Mouse (Mus musculus) liver, embryonic 15.5 days (tissue): ENCODE measurements around the gene Abcf1. TPM values are rescaled to one million over a fixed set of nuclear protein-coding genes. Genes with fewer than 3 reads are reported as not detected.

Experiments used
- ATAC-seq: fragments of 200-750 bp; cut with Nextera tagmentation; 2 replicates; pipeline ENCODE4 v1.8.0; 2017; ENCODE audit warnings: moderate number of reproducible peaks, mild to moderate bottlenecking, moderate library complexity; ENCODE audit not compliant: insufficient read depth
- H3K27ac ChIP-seq: fragments of 300-500 bp; sonication (generic); replicated peaks from 2 replicates; pipeline ENCODE4 v1.5.1; 2015; ENCODE audit warnings: mild to moderate bottlenecking, inconsistent platforms
- H3K27me3 ChIP-seq: fragments of 300-500 bp; sonication (generic); 2 replicates; pipeline ENCODE4 v1.6.1; 2015; ENCODE audit warnings: mild to moderate bottlenecking, inconsistent platforms
- H3K36me3 ChIP-seq: fragments of 300-500 bp; sonication (generic); replicated peaks from 2 replicates; pipeline ENCODE4 v1.6.1; 2015; ENCODE audit warnings: moderate library complexity, mild to moderate bottlenecking, inconsistent platforms
- H3K4me1 ChIP-seq: fragments of 300-500 bp; sonication (generic); replicated peaks from 2 replicates; pipeline ENCODE4 v1.6.1; 2015; ENCODE audit warnings: inconsistent platforms
- H3K4me2 ChIP-seq: fragments of 300-500 bp; sonication (generic); 2 replicates; pipeline ENCODE4 v1.6.1; 2015; ENCODE audit warnings: moderate library complexity, mild to moderate bottlenecking, inconsistent platforms
- H3K4me3 ChIP-seq: fragments of 300-500 bp; sonication (generic); replicated peaks from 2 replicates; pipeline ENCODE4 v1.5.1; 2015; ENCODE audit warnings: mild to moderate bottlenecking, inconsistent platforms
- H3K9ac ChIP-seq: fragments of 300-500 bp; sonication (generic); 2 replicates; pipeline ENCODE4 v1.6.1; 2015; ENCODE audit warnings: moderate library complexity, mild to moderate bottlenecking, inconsistent platforms
- H3K9me3 ChIP-seq: fragments of 300-500 bp; sonication (generic); replicated peaks from 2 replicates; pipeline ENCODE4 v1.6.1; 2016; ENCODE audit warnings: inconsistent platforms
- WGBS: fragments of 180-500 bp; shearing (Covaris S2); methylation state at CpG from one replicate; pipeline ENCODE4 v1.1.7; 2015; ENCODE audit warnings: mixed read lengths; ENCODE audit not compliant: insufficient replicate concordance; 5-methylcytosine and 5-hydroxymethylcytosine counted together
- polyA plus RNA-seq: library from polyadenylated mRNA; unstranded; fragments of >200 nt; fragmentation: Nextera tagmentation; extraction: Ambion mirVana; gene quantifications from 2 replicates; pipeline ENCODE4 v1.2.1, GENCODE M21; 2015

The Abcf1 gene
- polyA plus RNA-seq, 1 experiment from 2014 or later = 47.0 TPM

DNA sequence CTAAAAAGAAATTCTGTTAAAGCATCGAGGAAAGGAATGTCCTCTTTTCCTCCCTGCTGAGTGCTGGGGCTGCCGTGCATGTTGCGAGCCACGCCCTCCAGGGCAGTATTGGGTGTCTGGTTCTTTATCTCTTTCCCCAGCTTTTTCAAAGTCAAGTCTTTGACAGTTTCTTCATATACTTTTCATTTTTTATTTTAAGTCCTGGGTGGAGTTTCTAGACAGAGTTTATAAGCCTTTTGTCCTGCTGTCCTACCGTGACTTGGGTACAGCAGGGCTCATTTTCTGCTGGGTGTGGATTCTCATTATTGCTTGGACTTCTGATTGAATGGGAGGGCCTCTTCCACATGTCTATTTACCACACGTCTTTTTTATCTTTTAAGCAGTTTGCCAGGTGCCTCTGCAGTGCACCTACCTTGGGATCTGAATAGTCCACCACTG, 49.7 kb downstream of the Abcf1 start:
- Histone ChIP-seq H3K9ac (peak overlapping the region; percentile 64), H3K27me3 (no peaks in the 10 kb centered on the region), H3K4me3 (peak overlapping the region; percentile 77), H3K36me3 (peaks cover 52% of the 10 kb centered on the region), H3K4me2 (peak overlapping the region; percentile 74), H3K4me1 (peaks cover 71% of the 10 kb centered on the region), H3K9me3 (no peaks in the 10 kb centered on the region), H3K27ac (peak overlapping the region; percentile 96)
- WGBS = 10% methylated on average over 6 of the region's 6 CpGs
- peak; percentile 20; the same call in 1 of the 2 replicates for ATAC-seq

DNA sequence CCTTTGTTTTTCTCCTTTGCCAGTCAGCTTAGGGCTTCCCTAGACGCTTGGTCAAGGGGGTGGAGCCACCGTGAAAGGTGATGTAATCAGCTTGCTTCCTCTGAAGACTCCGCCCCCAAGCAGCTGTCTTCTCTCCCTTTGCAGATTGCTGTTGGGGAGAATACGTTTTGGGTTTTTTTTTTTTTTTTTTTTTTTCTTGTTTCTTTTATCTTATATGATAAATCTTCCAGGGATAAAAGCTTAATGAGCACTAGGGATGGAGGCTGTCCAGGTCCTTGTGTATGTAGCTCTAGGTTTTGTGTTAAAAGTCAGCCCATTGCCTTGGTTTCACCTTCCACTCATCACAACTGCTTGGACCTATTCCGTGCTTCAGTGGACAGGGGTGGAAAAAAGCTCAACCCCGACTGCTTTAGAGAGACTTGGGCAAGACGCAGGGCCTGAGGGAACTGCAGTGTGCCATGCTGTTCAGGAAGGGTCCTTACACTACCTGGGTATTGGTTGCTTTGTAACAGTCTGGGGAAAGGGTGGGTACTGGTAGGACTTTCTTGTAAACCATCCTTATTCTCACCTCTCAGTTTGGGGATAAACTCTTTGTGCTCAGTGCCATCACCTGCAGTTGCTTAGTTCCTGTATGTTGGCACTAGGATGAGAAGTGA, 50.4 kb downstream of the Abcf1 start:
- H3K9me3 ChIP-seq = no peaks in the 10 kb centered on the region
- ATAC-seq = peak; percentile 11
- H3K4me2 ChIP-seq = peak overlapping the region; percentile 74
- peak overlapping the region; percentile 96 for H3K27ac ChIP-seq
- H3K4me3 ChIP-seq = peak overlapping the region; percentile 77
- peaks cover 49% of the 10 kb centered on the region for H3K36me3 ChIP-seq
- H3K4me1 ChIP-seq = peaks cover 71% of the 10 kb centered on the region
- WGBS = 6% methylated on average over 7 of the region's 7 CpGs
- H3K27me3 ChIP-seq = no peaks in the 10 kb centered on the region
- H3K9ac ChIP-seq = peak overlapping the region; percentile 87

DNA sequence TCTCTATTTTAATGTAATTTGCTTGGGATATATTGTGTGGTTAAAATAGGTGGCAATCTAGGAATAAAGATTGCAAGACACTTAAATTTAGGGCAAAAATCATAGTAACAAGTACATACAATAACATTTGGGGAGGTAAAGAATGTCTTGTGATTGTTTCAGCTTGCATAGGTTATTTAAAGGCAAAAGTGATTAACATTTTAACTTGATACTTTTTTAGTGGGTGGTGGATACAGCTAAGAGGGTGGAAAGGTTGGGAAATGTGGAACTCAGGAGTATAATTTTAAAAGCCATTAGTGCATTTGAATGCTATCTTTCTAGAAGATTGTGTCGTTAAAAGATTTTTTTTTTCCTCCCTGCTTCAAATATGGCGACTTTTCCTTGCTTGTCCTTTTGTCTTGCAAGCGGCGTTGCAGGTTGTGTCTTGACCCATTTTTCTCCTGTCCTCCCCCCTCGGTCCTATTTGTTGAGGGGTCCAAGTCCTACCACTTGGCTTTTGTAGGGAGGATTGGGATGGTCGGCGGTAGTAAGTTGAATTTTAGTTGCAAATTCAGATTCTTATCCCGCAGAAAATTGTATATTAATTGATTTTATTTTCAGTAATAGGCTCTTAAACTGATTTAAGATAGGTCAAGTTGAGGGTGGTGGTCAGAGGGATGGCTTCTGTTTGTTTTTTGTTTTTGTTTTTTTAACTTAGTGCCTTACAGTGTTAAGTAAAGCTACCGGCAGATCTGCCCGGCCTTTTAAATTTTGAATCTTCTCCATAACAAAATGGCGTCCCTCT, 51.1 kb downstream of the Abcf1 start:
- H3K4me2 ChIP-seq = peak overlapping the region; percentile 74
- peaks cover 67% of the 10 kb centered on the region for H3K4me1 ChIP-seq
- no peaks in the 10 kb centered on the region for H3K27me3 ChIP-seq
- peak overlapping the region; percentile 96 for H3K27ac ChIP-seq
- no peak for ATAC-seq
- no peaks in the 10 kb centered on the region for H3K9me3 ChIP-seq
- WGBS = 0% methylated on average over 11 of the region's 11 CpGs
- H3K36me3 ChIP-seq = peaks cover 49% of the 10 kb centered on the region
- peak overlapping the region; percentile 77 for H3K4me3 ChIP-seq
- peak overlapping the region; percentile 87 for H3K9ac ChIP-seq

DNA sequence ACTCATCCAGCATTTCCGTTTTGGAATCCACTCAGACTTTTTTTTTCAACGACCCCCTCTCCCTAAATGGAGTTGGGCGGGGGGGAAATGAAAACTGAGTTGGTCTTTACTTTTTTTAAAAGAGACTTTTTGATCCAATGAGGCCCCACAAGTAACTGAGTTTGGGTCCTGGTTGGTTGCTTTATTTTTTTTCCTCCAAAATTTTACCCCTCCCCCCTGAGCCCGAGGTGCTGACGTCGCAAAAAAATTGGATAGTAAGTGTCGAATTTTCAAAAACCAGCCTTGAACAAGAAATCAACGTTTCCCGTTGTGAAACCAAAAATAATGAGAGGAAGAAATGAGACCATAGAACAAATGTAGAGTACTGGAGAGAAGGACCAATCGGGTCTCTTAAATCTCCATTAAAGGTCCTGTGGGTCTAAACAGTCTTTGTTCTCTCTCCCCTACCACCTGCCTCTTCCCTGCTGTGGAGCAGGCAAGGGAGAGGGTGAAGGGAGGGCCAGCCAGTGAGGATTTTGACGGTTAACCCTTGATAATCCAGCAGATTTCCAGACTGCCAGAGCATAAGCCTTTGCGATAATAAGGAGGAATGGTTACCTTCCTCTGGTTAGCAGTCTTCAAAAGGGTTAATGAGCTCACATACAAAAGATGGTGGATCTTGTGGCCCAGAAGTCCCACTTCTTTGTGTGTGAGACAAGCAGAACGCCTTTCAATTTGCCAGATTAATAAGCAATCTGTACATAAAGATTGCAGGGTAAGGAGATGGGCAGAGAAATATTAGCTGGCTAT, 51.9 kb downstream of the Abcf1 start:
- Histone ChIP-seq H3K27ac (peak overlapping the region; percentile 96), H3K4me3 (peak overlapping the region; percentile 77), H3K27me3 (no peaks in the 10 kb centered on the region), H3K4me1 (peaks cover 67% of the 10 kb centered on the region), H3K36me3 (peaks cover 49% of the 10 kb centered on the region), H3K9me3 (no peaks in the 10 kb centered on the region), H3K9ac (peak overlapping the region; percentile 87), H3K4me2 (peak overlapping the region; percentile 74)
- ATAC-seq = no peak
- whole genome bisulfite sequencing = under 1% methylated on average over 13 of the region's 13 CpGs

DNA sequence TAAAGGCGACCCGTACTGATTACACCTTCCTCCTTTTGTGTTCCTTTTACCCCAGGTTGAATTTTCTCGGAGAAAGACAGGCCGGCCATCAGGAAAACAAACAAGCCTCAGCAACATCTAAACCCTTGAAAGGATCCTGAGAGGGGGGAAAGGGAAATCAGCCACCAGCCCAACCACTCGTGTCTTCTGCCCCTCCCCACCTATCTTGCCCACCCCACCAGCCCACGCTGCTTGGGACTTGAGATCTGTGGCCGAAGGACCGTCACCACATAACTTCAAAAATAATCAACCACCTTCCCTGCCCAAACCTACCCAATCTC, 52.5 kb downstream of the Abcf1 start:
- no peak for ATAC-seq
- peak overlapping the region; percentile 96 for H3K27ac ChIP-seq
- H3K27me3 ChIP-seq = no peaks in the 10 kb centered on the region
- peaks cover 49% of the 10 kb centered on the region for H3K36me3 ChIP-seq
- peak overlapping the region; percentile 74 for H3K4me2 ChIP-seq
- H3K4me1 ChIP-seq = peaks cover 67% of the 10 kb centered on the region
- H3K9me3 ChIP-seq = no peaks in the 10 kb centered on the region
- WGBS = 1% methylated on average over 8 of the region's 8 CpGs
- peak overlapping the region; percentile 77 for H3K4me3 ChIP-seq
- H3K9ac ChIP-seq = peak overlapping the region; percentile 87

DNA sequence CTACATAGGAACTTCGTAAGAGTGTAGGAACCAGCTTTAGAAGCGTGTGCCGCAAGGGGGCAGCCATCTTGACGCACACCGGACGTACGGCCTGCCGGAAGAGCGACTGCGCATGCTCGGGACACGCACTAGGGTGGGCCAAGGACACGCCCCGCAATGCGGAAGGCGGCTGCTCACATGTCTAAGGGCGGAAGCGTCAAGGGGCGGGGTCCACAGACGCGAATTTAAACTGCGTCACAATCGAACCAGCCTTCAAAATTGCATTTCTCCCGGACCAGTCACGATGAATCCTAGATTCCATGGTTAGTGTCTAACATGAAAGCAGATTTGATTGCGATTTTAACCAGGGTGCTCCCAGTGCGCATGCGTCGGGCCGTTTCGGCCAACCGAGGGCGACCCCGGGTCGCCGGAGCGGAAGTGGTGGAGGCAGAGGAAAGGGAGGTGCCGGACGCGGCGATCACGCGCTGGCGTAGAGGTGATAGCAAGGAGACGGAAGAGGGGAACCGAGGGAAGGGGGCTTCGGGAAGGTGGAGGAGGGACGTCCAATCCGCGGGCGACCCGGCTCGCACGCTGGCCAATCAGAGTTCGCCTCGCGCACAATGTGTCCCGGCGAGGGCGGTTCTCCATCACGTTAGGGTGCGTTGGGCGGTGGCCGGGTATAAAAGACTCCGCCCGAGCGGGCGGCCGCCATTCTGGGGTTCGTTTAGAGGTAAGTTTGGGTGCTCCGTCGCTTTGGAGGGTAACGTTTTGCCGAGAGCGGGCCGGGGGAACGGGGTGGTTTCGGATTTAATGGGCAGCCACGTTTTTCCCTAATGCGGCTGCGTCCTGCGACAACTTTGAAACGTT, 53.0 kb downstream of the Abcf1 start, which contains the start of the genes Mrps18b and Ppp1r10:
Mrps18b (minus strand) TSS at position 93 of the 846 bp plus-strand sequence.
Ppp1r10 (plus strand) TSS at position 138 of the 846 bp plus-strand sequence.
- Histone ChIP-seq H3K36me3 (peaks cover 51% of the 10 kb centered on the region), H3K27ac (peak within 1 kb of the TSS; percentile 96), H3K9me3 (no peaks in the 10 kb centered on the region), H3K4me2 (peak within 1 kb of the TSS; percentile 82), H3K4me1 (peaks cover 64% of the 10 kb centered on the region), H3K4me3 (peak within 1 kb of the TSS; percentile 77), H3K9ac (peak within 1 kb of the TSS; percentile 87), H3K27me3 (no peaks in the 10 kb centered on the region)
- under 1% methylated on average over 83 of the region's 83 CpGs for WGBS
- peak; percentile 87 for ATAC-seq

DNA sequence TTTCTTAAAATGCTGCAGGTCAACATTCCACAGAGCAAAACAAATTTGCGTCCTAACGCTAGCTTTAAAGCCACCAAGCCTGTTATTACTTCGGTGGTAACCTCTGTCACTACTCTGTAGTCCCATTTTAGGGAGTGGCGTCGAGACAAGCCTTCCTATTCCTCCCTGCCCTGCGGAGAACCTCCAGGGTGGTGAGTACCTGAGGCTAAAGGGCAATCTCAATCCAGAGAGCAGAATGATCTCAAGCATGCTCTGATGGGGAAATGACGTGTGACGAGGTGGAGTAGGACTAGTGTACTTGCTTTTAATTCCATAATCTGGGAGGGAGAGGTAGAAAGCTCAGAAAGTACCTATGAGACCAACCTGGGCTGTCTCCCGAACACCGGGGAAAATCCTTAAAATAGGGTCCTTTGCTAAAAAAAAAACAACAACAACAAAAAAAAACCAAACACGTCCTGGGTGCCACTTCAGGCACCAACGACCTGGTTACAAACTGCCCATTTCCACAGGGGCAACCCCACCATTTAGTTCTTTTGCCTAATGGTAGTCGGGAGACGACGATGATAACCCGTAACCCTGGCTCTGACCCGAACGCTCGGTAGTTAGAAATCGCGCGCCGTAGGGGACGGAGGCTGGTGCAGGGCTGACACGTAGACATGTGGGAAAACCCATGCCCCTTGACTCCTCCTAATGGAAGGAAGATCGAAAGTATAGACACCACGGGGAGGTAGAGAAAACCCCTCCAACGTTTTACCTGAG, 53.8 kb downstream of the Abcf1 start:
- no peaks in the 10 kb centered on the region for H3K27me3 ChIP-seq
- peak overlapping the region; percentile 77 for H3K4me3 ChIP-seq
- peak overlapping the region; percentile 96 for H3K27ac ChIP-seq
- H3K4me2 ChIP-seq = peak overlapping the region; percentile 82
- ATAC-seq = no peak; the same call in none of the 2 replicates
- WGBS = under 1% methylated on average over 28 of the region's 28 CpGs
- peaks cover 64% of the 10 kb centered on the region for H3K4me1 ChIP-seq
- peak overlapping the region; percentile 87 for H3K9ac ChIP-seq
- no peaks in the 10 kb centered on the region for H3K9me3 ChIP-seq
- H3K36me3 ChIP-seq = peaks cover 53% of the 10 kb centered on the region

DNA sequence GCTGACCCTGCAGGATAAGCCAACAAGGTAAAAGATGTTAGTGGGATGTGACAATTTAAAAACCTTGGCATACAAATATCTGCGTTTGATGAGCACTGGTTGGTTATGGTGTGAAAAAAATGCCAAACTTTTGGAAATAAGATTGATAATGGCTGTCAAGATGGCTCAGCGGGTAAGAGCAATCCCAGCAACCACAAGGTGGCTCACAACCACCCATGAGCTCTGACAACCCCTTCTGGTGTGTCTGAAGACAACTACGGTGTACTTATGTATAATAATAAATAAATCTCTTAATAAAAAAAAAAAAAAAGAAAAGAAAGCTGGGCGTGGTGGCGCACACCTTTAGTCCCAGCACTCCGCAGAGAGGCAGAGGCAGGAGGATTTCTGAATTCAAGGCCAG, 54.6 kb downstream of the Abcf1 start:
- Histone ChIP-seq H3K27ac (0 out of 2 replicates have a peak overlapping the region, but pooled peaks have one; percentile 96), H3K36me3 (peaks cover 46% of the 10 kb centered on the region)

DNA sequence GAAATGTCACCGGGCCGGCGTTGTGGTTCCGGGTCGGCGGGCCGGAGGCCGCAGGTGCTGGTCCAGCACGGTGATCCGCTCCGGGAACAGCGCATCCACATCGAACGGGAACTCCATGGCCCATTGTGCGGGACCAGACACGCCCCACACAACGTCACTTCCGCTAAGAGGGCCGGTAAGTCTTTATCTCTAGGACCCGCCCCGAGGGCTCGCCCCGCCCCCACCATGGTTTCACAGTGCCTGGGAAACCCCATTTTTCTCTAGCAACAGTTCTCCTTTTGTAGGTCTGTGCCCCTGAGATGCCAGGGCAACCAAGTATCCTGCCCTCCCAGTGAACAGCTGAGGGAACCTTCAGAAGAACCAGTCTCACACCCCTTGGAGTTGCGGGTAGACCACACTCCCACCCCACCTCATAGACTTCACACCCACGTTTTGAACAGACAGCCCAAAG, 59.6 kb downstream of the Abcf1 start, which contains the start of gene Atat1:
Atat1 (minus strand) TSS at position 157 of the 451 bp plus-strand sequence.
- Histone ChIP-seq H3K4me3 (peak within 1 kb of the TSS; percentile 77), H3K4me2 (peak within 1 kb of the TSS; percentile 92), H3K27me3 (no peaks in the 10 kb centered on the region), H3K9me3 (no peaks in the 10 kb centered on the region), H3K27ac (peak within 1 kb of the TSS; percentile 80), H3K4me1 (peaks cover 58% of the 10 kb centered on the region), H3K9ac (peak within 1 kb of the TSS; percentile 71), H3K36me3 (peaks cover 57% of the 10 kb centered on the region)
- WGBS = 1% methylated on average over 25 of the region's 25 CpGs
- ATAC-seq = peak; percentile 73

More for the DNA sequence above, 54.6 kb downstream of the Abcf1 start:
- no peak for ATAC-seq
- Histone ChIP-seq H3K4me1 (peaks cover 60% of the 10 kb centered on the region), H3K4me2 (peak overlapping the region; percentile 82), H3K27me3 (no peaks in the 10 kb centered on the region), H3K4me3 (peak overlapping the region; percentile 77), H3K9me3 (no peaks in the 10 kb centered on the region), H3K9ac (no peak overlapping the region; the same call in 1 of the 2 replicates)
- 52% methylated on average over 6 of the region's 6 CpGs for WGBS
